Mouse (Mus musculus): ENCODE measurements around the gene Pard6a. TPM values are rescaled to one million over a fixed set of nuclear protein-coding genes. Genes with fewer than 3 reads are reported as not detected.

Gene Pard6a
- total RNA-seq, 2 experiments from 2014 or later = 10.7 to 14.0 TPM

Other genes starting within 250 kb of the Pard6a start
- 10 to 100 TPM; 23.6 to 36.2 TPM for gene Tppp3, start 229.6 kb upstream of the Pard6a start, total RNA-seq (2021)
- 10 to 100 TPM; 16.0 to 17.7 TPM for gene Zdhhc1, start 204.2 kb upstream of the Pard6a start, total RNA-seq (2021)
- under 1 TPM; 0.23 to 0.66 TPM for gene Hsd11b2, start 182.4 kb upstream of the Pard6a start, total RNA-seq (2021)
- gene Atp6v0d1, start 135.1 kb upstream of the Pard6a start, total RNA-seq (2021) = 100 to 1,000 TPM; 115 to 120 TPM
- 10 to 100 TPM; 27.5 to 33.8 TPM for gene Ripor1, start 95.9 kb upstream of the Pard6a start, total RNA-seq (2021)
- gene Ctcf, start 64.6 kb upstream of the Pard6a start, total RNA-seq (2021) = 10 to 100 TPM; 50.8 to 65.2 TPM
- 1 to 10 TPM in 1 of 2 experiments, under 1 TPM in 1; 0.92 to 1.9 TPM for gene Agrp, start 63.8 kb upstream of the Pard6a start, total RNA-seq (2021)
- 1 to 10 TPM; 1.2 to 1.4 TPM for gene Carmil2, start 14.9 kb upstream of the Pard6a start, total RNA-seq (2021)
- gene Acd, start within 50 bp of the Pard6a start, total RNA-seq (2021) = 10 to 100 TPM; 24.9 to 26.3 TPM
- not detected for gene 4933405L10Rik, start 6.5 kb downstream of the Pard6a start, total RNA-seq (2021)
- 1 to 10 TPM; 4.5 to 4.9 TPM for gene Enkd1, start 7.1 kb downstream of the Pard6a start, total RNA-seq (2021)
- gene Gfod2, start 57.5 kb downstream of the Pard6a start, total RNA-seq (2021) = 10 to 100 TPM in 1 of 2 experiments, 1 to 10 TPM in 1; 9.7 to 10.3 TPM
- gene Ranbp10, start 126.2 kb downstream of the Pard6a start, total RNA-seq (2021) = 10 to 100 TPM; 23.7 to 24.0 TPM
- not detected for gene Tsnaxip1, start 126.6 kb downstream of the Pard6a start, total RNA-seq (2021)
- 1 to 10 TPM; 4.3 to 9.6 TPM for gene Cenpt, start 152.1 kb downstream of the Pard6a start, total RNA-seq (2021)
- gene Thap11, start 154.0 kb downstream of the Pard6a start, total RNA-seq (2021) = 10 to 100 TPM; 40.0 to 41.1 TPM
- gene Nutf2, start 159.4 kb downstream of the Pard6a start, total RNA-seq (2021) = 10 to 100 TPM; 43.2 to 43.8 TPM
- 10 to 100 TPM; 31.6 to 38.2 TPM for gene Edc4, start 179.7 kb downstream of the Pard6a start, total RNA-seq (2021)
- 1 to 10 TPM in 1 of 2 experiments, under 1 TPM in 1; 0.59 to 1.7 TPM for gene Nrn1l, start 192.4 kb downstream of the Pard6a start, total RNA-seq (2021)
- 10 to 100 TPM; 29.0 to 33.1 TPM for gene Pskh1, start 199.3 kb downstream of the Pard6a start, total RNA-seq (2021)
- under 1 TPM; 0.66 to 0.76 TPM for gene Ctrl, start 232.7 kb downstream of the Pard6a start, total RNA-seq (2021)
- 10 to 100 TPM; 68.1 to 87.1 TPM for gene Psmb10, start 237.3 kb downstream of the Pard6a start, total RNA-seq (2021)
- 1 to 10 TPM; 1.3 to 1.9 TPM for gene Lcat, start 242.2 kb downstream of the Pard6a start, total RNA-seq (2021)